Mouse (Mus musculus): ENCODE measurements around the gene Gm48552.

Gene Gm48552

DNA sequence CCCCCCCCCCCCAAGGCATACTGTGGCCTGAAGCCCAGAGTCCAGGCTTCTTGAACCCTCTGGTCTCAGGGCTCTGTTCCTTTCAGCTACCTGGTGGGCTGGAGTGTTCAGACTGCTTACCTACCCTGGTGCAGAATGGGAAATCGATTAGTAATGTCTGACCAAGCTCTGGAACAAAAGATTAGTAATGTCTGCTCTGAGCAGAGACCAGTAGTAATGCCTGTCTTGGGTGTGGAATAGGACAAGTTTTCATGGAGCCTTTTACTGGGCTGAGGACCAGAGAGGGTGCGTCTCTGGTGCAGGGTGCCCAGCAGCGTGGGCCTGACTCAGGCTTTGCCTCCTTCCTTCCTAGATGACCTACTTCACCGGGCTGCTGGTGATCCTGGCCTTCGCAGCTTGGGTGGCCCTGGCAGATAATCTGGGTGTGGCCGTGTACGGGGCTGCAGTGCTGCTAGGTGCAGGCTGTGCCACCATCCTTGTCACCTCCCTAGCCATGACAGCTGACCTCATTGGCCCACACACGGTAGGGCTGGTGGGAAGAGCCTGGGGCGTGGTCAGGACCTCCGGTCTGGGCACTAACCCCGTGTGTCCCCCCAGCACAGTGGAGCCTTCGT, 26.4 kb upstream of the Gm48552 start:
- DNase-seq: peak; percentile 92

DNA sequence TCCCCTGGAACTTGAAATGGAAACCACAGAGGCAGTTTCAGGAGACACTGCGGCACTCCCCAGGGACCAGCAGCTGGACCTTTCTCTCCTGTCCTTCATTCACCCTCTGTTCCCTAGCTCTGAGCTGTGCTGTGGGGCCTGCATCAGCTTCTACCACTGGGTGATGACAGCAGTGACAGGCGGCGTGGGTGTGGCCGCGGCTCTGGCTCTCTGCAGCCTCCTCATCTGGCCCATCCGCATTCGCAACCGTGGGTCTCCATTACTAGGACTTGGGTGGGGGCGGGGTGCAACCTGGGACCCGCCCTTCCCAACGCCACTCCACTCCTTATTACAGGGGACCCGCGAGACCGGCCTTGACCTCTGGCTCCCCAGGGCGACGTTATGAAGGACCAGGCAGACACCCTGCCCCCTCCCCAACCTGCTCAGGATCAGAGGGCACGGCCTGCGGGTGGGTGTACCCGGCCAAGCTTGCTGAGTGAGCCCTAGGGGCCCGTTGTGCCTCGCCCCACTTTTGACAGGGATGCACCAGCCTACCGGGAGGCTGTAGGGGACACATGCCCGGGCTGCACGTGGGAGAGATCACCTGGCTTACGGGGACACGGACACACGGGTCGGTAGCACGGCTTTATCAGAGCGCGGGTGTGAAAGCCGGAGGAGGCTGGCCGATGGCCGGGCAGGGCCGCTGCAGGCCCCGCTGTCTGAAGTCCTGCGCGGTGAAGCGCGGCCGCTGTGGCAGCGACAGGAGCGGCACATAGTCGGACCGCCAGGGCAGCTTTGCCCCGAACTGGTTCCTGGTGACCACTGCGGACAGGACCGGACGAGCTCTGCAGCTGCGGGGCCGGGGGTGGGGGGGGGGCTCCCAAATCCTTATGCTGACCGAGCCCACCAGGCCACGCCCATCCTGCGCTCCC, 25.1 kb upstream of the Gm48552 start:
- peak; percentile 78 for DNase-seq

DNA sequence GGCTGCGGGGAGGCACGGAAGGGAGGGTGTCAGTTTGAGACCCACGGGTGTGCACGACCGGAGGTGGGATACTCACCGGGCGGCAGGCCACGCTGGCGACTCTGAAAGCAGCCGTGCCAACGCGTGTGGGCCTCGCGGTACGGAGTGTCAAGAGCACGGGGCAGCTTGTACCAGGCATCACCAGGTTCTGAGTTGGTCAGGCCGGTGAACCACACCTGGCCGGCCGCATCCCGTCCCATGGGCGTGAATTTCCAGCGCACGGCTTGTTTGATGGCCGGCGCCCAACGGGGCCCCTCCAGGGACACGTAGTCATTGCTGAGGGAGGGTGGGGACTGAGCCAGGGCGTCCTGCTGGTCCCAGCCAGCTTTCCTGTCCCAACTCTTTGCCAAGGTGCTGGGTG, 24.1 kb upstream of the Gm48552 start:
- DNase-seq: peak; percentile 59

DNA sequence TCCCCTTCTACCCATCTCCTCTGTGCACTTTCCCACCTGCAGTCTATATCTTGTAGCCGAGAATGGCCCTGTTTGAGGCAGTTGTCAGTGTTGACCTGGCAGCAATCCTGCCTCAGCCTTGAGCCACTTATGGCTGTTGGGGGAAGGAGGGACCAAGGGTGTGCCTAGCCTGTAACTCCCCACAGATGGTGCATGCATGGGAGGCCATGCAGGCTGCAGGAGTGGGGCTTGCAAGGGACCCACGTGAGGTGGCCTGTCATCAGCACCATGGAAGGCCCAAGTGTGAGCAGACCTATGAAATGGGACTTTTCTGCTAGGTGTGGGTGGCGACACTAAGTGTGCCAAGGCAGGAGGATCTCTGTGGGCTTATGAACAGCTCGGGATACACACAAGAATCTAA, 23.7 kb upstream of the Gm48552 start:
- DNase-seq: no peak

DNA sequence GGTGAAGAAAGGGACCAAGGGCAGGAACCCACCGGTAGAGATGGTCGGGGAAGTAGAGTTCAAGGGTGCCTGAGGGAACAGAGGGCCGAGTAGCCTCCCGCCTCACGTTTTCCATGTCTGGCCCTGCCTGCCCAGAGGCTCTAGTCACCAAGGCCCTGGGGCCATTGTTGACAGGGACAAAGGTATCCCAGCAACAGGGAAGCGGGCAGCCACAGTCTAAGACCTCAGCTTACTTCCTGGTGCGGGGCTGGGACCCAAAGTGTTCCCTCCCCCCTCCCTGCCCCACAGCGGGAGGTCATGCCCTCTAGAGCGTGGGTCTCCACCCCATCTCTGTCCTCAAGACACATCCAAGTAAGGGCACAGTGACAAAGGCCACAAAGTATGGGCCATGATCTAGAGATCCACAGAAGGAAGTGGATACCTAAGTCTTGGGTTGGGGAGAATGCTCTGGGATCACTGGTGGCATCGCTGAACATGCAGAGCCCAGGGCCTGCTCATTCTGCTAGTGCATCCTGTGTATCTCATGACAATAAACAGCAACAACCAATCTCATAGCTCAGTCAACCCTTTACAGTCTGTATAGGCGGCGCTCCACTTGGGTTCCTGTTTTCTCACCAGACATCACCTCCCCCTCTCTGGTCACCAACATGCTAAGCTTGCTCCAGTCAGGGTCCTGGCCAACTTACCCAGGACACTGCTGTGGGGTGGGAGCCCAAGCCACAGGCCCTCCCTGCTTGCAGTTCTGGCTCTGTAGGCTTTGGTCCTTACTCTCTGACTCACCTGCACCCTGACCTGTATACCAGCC, 22.9 kb upstream of the Gm48552 start, which contains the start of gene 4930404N11Rik:
TSS of gene 4930404N11Rik (minus strand) at position 145 of the 805 bp plus-strand sequence.
- DNase-seq: peak; percentile 48

DNA sequence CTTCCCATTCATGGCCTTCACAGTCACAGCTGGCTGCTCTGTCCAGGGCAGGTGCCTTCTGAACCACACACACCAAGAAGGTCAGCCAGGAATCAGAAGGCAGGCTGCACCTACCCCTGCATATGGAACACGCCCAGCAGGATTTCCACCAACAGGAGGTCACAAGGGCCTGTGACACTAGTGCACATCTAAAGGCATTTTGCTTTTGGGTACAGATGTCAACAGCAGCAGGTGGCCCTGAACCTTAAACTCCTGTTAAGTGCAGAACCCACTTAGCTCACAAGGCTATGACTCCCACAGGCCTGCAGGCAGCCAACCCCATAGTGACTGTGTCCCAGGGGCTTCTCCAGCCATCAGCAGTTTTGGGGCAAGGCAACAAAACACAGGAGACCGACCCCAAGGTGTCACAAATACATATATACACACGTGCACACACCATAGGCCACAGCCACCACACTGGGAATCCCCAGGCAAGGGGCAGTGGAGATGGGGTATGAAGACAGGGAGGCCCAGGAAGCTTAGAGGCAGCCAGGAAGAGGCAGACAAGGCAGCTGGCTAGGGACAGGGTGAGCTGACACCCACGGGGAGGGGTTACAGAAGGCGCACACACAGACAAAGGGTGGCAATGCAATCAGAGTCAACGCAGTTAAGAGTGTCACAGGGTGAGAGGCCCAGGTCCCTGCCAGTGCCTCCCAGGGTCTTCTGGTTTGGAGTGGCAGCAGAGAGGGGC, 22.2 kb upstream of the Gm48552 start:
- no peak for DNase-seq

DNA sequence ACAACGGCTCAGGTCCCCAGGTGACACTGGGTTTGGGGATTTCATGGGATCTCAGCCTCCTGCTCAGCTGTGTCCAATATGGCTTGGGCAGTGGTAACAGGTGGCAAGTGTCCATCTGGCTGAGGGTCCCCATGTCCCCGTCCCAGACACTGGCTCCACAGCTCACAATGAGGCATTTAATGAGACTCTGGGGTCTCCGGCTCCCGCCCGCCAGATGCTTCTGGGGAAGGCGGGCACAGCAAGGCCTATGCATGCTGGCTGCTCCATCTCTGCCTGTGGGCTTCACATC, 21.7 kb upstream of the Gm48552 start:
- DNase-seq: no peak

DNA sequence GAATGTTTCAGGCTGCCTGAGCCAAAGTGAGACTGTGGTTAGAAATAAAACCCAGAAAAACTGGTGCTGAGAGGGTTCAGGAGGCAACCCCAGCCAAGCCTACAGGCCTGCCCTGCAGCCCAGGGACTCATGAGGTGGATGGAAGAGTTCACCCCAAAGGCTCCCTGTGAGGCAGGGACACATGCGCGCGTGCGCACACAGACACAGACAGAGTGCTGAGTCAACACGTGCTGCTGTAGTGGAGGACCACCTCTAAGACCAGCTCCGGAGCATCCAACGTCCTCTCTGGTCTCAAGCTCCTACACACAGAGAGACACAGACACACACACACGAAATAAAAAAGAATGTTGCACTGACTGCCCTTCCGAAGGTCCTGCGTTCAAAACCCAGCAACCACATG, 13.5 kb upstream of the Gm48552 start:
- DNase-seq: no peak

DNA sequence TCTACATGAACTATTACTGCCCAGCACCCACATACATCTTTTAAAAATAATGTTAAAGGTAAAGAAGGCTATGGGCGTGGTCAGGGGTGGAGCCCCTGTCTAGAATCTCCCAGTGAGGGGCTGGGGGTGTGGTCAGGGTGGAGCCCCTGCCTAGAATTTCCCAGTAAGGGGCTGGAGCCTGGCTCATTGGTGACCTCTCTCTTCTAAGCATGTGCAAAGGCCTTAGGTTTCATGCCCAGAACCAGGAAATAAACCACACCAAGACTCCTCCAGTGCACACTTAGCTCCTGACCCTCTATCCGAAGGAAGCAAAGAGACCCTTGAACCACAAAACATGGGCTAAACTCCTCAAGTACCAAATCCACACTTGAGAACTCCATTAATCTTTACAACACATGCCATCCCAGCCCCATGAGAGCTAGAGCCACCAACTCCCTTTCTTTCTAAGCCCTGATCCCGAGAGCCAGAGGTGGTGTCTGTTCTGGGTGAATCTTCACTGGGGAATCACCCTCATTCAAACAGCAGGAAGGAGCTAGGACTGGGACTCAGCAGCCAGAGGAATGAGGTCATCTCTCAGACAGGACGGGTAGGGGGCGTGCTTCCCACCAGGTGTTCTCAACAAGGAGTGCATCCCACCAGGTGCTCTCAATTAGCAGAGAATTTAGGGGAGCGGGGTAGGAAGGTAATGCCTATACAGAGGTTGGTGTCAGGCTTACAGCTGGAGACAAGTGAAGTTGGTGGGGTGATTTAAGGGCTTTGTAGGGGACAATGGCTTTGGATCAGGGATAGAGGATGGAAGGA, 12.0 kb upstream of the Gm48552 start:
- DNase-seq: peak; percentile 91

DNA sequence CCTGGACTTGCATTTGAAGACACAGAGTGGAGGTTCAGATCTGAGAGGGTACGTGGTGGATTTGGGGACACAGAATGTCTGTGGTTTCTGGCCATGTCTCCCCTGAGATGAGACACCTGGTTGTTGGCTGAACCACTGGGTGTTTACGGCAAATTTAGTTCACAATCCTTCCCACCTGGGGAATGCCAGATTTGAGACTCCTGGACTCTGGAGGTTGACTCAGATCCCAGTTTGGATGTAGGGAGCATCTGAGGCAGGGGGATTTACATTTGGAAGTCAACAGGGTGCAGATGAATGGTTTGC, 11.5 kb upstream of the Gm48552 start:
- DNase-seq: no peak

DNA sequence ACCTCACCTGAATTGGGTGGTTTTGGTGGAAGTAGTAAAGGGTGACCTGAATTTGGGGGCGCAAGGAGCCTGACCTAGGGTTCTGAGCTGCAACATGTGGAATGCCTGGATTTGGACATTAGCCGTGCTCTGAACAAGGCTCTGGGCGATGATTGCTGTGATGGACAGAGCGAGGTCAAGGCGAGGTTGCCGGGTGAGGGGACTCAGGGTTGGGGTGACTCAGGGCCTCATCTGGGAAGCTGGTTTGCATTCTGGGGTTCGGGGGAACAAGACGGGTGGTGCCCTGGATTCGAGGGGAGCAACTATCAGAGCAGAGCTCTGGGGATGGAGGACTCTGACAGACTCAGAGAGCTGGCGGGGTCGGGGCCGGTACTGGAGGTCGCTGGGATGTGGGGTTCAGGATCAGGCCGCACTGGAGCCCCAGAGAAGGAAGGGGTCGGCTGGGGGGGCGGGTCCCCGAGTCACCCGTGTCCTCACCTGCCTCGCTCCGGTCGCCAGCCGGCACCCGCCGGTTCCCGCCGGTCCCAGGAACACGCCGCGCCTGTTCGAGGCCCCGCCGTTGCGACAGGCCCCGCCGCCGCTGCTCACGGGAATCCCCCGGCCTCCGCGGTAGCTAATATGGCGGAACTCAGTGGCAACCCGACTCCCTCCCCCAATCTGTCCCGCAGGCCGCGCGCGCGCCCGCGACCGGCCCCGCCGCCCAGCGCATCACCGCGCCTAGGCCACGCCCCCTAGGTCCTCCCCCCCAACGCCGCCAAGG, 10.8 kb upstream of the Gm48552 start, which contains the start of gene Fzr1:
TSS of gene Fzr1 (minus strand) at position 724 of the 760 bp plus-strand sequence.
- DNase-seq: no peak

DNA sequence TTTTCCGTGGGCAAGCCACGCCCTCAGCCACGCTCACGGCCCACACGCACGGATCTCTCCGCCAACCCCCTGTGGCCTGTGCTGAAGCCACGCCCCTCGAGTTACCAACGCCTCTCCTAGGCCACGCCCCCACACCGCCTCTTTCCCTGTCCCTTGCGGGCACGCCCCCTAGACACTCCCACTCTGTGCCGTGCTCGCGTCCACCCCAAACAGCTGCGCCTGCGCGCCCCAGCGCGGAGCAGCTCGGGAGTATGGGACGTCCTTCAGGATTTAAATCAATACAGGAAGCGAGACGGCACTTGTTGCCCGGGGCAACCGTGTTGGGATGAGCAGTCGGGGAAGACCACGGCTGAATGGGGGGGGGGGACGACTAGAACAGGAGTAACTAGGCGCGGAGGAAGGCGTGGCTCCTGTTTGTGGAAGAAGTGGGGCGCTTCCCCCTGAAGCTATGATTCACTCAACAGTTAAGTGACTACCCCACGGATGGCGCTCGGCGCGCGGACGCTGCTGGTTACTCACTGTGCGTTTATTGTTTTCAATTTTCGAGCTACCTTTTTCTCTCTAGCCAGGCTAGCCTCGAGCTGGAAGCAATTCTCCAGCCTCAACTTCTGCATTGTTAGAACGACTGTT, 10.1 kb upstream of the Gm48552 start:
- peak; percentile 100 for DNase-seq

DNA sequence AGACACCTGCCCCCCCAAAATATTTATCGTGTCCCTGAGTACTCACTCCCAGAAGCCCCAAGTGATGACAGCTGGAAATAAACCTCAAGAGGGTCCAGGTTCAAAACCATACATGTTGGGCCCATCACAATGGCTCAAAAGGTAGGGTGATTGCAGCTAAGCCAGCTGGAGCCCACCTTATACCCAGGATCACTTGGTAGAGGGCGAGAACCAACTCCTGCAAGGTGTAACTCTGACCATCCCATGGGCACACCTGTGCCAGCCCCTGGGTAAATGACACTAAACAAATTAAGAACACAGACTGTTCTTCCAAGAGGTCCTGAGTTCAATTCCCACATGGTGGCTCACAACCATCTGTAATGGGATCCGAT, 9.6 kb upstream of the Gm48552 start:
- no peak for DNase-seq

DNA sequence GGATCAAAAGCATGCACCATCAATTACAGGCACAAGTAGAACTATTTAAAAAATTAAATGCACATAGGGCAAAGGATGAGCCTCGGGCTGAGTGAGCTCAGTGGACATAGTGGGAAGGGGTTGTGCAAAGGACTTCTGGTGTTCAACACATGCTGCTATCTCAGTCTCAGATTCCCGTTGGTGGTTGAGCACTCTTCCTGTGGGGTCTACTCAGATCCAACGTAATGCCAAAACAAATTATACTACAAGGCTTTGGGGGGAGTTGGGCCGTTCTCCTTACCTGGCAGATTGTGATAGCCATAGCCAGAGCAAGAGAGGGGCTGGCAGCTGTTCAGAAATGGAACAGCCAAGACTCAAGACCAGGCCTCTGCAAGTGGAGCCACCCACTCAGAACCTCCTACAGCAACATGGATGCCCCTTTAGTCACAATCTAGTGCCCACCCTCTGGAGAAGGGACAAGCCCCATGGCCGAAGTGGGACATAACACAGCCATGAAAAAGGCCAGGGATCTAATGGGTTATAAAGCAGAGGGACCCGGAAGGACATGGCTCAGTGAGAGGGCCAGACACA, 8.9 kb upstream of the Gm48552 start:
- DNase-seq: no peak

DNA sequence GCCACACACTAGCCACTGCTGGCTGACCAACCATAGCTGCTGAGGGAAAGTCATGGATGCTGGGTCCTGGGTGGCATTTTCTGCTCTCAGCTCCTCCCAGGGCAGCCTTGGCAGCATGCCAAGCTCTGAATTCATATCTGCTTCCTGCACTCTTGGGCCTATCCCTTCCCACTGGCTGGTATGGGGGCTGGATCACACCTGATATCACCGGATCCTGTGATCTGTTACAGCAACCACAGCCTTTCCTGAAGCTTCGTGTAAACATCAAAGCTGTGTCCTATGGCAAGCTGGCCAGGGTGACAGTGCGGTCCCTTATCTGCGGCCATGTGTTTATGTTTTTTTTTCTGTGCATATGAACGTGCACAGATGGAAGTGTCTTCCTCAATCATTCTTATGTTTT, 6.8 kb upstream of the Gm48552 start:
- peak; percentile 93 for DNase-seq

DNA sequence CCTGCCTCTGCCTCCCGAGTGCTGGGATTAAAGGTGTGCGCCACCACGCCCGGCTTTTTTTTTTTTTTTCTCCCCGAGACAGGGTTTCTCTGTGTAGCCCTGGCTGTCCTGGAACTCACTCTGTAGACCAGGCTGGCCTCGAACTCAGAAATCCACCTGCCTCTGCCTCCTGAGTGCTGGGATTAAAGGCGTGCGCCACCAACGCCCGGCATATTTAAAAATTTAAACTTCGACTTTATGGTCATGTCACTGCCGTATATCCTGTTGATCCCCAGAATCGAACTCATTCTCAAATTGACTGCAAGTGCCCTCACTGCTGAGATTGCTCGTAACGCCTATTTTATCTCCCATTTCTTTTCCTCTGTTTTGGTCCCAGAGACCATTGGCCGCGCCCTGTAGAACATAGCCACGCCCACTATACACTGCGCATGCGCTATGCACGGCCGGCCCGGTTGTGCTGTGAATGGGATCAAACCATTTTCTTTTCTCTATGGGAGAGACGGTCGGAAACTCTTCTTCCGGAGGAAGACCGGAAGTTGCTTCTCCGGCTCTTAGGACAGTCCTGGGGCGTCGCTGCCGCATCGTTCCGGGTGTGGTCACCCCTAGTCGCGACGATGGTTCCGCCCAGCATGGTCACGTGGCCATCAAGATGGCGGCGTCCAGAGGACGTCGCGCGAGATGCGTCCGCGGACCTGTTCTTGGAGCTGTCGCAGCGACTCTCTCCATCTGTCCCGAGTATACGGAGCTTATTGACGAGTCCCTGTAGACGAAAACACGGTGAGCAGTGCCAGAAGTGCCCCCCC, 4.8 kb upstream of the Gm48552 start, which contains the start of the genes Dohh and Gm48551:
TSS of gene Dohh (plus strand) at position 627 of the 803 bp plus-strand sequence.
TSS of gene Gm48551 (plus strand) at position 665 of the 803 bp plus-strand sequence.
- DNase-seq: peak; percentile 100

DNA sequence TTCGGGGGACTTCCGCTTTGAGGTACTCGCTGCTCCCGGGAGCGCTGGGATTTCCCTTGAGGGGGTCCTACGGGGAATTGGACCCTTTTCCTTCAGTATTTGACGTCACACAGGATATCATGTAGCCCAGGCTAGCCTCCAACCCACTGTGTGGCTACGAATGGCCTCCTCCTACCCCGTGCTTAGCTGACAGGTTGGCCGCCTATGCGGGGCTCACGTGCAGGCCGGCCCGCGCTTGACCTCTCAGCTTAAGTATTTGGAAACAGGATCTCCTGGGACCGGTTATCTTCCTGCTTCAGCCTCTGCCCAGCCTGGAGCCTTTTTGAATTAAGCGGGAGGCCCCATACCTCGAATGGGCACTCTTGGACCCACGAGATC, 4.2 kb upstream of the Gm48552 start:
- no peak for DNase-seq

DNA sequence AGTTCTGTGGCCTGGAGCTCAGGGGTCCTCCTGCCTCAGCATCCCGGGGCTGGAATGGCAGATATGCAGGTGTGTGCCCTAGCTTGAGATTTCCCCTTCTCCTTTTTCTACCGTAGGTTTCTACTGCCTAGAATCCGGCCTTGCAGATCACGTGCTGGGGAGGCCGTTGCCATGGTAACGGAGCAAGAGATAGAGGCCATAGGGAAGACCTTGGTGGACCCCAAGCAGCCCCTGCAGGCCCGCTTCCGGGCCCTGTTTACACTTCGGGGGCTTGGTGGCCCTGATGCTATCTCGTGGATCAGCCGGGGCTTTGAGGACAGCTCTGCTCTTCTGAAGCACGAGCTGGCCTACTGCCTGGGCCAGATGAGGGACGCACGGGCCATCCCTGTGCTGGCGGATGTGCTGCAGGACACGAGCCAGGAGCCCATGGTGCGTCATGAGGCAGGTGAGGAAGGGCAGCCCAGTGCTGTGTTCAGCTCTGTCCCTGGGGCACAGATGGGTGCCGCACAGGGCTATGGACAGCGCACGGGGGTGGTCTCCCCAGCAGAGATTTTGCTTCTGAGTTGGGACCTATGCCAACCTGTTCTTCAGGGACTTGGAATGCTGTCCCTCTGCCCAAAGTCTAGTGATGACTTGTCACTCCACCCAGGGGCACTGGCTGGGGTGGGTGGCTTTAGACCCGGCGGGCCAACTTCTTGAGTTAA, 3.0 kb upstream of the Gm48552 start:
- DNase-seq: no peak

DNA sequence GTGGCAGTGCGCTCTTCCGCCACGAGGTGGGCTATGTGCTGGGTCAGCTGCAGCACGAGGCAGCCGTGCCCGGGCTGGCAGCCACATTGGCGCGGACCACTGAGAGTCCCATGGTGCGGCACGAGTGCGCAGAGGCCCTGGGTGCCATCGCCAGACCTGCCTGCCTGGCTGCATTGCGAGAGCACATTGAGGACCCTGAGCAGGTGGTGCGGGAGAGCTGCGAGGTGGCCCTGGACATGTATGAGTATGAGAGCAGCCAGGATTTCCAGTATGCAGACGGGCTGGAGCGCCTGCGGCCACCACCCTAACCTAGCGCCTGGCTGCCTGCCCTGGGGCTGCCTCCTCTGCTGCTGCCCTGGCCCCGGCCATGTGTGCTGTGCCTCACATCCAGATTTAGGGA, 1.1 kb upstream of the Gm48552 start:
- DNase-seq: no peak
